Mouse (Mus musculus): ENCODE data around the gene Vmp1. TPM values are rescaled to one million over a fixed set of nuclear protein-coding genes. Genes with fewer than 3 reads are reported as not detected.

Gene Vmp1
- 54.7 and 62.4 TPM in 2 replicates for total RNA-seq (2023)

GRCm38 (mm10) chr11:86683395-86684125 is at the start of gene Vmp1, which contains the start of gene Ptrh2:
Gene Vmp1, minus strand, starts transcription at chr11:86683836.
Gene Ptrh2, plus strand, starts transcription at chr11:86683985.

DNA sequence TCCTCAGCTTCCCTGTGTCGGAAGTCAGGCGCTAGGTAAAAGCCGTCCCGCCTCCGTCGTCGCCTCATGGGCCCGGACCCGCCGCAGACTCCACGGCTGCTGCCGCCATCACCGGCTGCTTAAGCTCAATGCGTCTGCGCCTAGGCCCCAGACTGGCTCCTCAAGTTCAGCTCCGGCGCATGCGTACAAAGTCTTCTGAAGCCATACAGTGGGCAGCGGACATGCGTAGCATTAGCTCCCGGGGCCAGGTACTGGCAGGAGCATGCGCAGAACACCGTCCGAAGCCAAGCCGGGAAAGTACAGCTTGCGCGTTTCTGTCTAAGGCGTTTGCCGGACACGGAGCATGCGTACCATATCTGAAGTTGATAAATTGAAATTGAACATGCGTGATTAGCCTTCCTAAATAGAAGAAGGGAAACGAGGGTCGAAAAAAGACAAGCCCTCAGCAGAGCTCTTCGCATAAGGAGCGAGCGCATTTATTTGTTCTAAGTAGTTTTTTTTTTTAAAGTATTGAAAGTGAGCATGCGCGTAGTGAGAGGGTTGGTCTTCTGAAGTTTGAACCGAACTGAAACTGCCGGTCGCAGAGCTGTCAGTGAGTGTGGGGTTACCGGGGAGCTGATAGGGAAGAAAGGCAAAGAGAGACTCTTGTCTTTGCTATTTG is 138.9 kb downstream of the Vmp1 start, which contains the start of the genes Rps6kb1 and Tubd1:
Gene Rps6kb1 (minus strand): TSS at position 167 of the 661 bp plus-strand sequence.
Gene Tubd1 (plus strand): TSS at position 353 of the 661 bp plus-strand sequence.

Other genes with a start within 250 kb of the Vmp1 start
- gene Rnft1, start 199.2 kb downstream of the Vmp1 start, total RNA-seq (2023), result 18.9 and 29.5 TPM in 2 replicates
- gene Rps6kb1, start 139.0 kb downstream of the Vmp1 start, total RNA-seq (2023), result 26.0 and 50.1 TPM in 2 replicates
- gene Tubd1, start 138.8 kb downstream of the Vmp1 start, total RNA-seq (2023), result 1.6 and 4.4 TPM in 2 replicates
- gene Ptrh2, start 149 bp upstream of the Vmp1 start, total RNA-seq (2023), result 1.8 and 2.2 TPM in 2 replicates
- 242 and 371 TPM in 2 replicates for gene Cltc, start 73.7 kb upstream of the Vmp1 start, total RNA-seq (2023)
- gene Dhx40, start 123.9 kb upstream of the Vmp1 start, total RNA-seq (2023), result 76.3 and 112 TPM in 2 replicates

Data from neutrophil, adult 65 days (primary cell).